Mouse (Mus musculus): Measurements from ENCODE around the gene Rps27rt. TPM values are rescaled to one million over a fixed set of nuclear protein-coding genes. Genes with fewer than 3 reads are reported as not detected.

Rps27rt gene
- 77.1 and 85.2 TPM in 2 replicates for polyA plus RNA-seq (2021; fragmentation: Nextera tagmentation)
- long read RNA-seq, experiment 1, transcript Rps27rt-201 (1 exons, 374 nt), result major isoform, 208 of 208 reads
- long read RNA-seq, experiment 1, partial matches to known transcripts, result 0 of 208 reads
- long read RNA-seq, experiment 1, other reads (novel, unspliced or antisense), result 0 of 208 reads
- long read RNA-seq, experiment 2, transcript Rps27rt-201 (1 exons, 374 nt), result major isoform, 8 of 9 reads
- long read RNA-seq, experiment 2, partial matches to known transcripts, result 0 of 9 reads
- long read RNA-seq, experiment 2, other reads (novel, unspliced or antisense), result 1 of 9 reads

DNA sequence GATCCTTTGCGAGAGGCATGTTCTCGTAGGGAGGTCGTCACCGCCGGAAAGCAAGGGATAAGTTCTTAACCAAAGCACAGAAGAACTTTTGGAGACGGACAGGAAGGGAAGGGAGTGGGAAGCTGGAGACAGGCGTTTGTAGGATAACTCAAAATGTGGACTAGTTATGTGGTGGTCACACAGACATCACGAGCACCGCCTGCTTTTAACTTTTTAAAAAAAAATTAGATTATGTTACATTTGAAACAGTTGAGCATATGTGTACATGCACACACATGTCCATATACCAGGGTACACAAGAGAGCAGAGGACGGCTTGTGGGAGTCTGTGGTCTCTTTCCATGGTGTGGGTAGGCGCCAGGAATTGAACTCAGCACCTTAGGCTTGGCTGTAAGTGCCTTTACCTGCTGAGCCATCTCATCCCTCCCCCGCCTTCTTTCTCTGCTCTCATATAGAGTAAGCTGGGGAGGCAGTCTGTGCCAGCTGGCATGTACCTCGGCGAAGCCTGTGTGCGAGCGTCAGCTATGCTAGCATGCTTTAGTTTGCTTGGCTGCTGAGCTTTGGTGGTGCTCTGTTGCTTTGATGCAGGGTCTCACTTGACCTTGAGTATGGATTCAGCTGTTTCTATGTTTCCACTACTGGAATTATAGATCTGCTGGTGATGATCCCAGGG is at the start of gene Rps27rt:
TSS of gene Rps27rt (minus strand) at position 51 of the 672 bp plus-strand sequence.

DNA sequence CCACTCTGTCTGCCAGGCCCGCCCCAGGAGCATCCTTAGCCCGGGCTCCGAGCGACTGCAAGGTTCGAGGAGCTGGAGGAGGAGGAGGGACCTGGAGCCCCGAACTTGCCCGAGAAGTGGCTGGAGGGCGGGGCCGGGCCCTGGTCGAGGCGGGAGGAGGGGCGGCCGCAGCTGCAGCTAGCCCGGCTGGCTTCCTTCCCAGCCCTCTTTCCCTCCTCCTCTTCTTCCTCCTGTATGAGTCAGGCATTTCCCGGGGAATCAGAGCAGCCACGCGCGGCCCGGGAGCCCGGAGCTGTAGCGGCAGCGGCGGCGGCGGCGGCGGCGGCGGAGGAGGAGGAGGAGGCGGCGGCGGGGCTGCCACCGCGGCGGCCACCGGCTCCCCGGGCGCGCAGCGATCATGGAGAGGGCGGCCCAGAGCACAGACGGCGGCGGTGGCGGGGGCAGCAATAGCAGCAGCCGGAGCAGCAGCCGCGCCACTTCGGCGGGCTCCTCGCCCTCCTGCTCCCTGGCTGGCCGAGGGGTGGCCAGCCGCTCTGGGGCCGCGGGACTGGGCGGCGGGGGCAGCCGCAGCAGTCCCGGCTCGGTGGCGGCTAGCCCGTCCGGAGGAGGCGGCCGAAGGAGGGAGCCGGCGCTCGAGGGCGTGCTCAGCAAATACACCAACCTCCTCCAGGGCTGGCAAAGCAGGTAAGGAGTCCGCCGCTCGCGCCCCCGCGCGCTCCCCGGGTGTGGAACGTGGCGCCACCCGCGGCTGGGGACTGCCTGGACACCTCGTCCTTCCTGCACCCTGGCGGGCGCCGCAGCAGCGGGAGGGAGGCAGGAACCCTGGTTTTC is 4.0 kb downstream of the Rps27rt start, which contains the start of gene Osbpl10:
TSS of gene Osbpl10 (plus strand) at position 289 of the 831 bp plus-strand sequence.

DNA sequence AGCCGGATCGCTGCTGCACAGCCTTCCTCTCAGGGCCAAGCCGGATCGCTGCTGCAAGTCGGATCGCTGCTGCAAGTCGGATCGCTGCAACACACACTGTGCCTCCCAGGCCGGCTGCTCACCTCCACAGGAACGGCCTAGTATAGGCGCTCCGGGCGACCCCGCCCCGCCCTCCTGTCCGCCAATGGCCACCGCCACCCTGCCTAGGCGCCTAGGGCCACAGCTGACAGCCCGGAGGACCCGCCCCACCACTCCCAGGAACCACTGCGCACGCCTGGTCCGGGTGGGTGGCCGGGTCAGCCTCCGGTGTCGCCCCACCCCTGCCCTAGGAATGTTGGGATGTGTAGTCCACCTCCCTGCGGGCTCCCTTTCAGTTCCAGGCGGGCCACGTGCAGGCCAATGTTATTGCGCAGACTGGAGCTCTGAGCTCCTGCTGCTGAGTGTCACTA is 48.8 kb downstream of the Rps27rt start, which contains the start of gene Gpd1l:
TSS of gene Gpd1l (minus strand) at position 265 of the 449 bp plus-strand sequence.

Other genes starting within 250 kb of the Rps27rt start
- 10.4 and 10.5 TPM in 2 replicates for gene Cmtm7, start 200.9 kb downstream of the Rps27rt start, polyA plus RNA-seq (2021; fragmentation: Nextera tagmentation)
- gene Cmtm8, start 138.6 kb downstream of the Rps27rt start, polyA plus RNA-seq (2021; fragmentation: Nextera tagmentation), result 6.0 and 7.6 TPM in 2 replicates
- 8.6 and 10.0 TPM in 2 replicates for gene Gpd1l, start 48.8 kb downstream of the Rps27rt start, polyA plus RNA-seq (2021; fragmentation: Nextera tagmentation)
- gene Osbpl10, start 4.2 kb downstream of the Rps27rt start, polyA plus RNA-seq (2021; fragmentation: Nextera tagmentation), result 1.8 and 2.7 TPM in 2 replicates